Mouse (Mus musculus) right cerebral cortex, adult 18-20 months (tissue): Measurements from ENCODE around the gene Gpr107.

Source experiments
- DNase-seq: peaks from one replicate; pipeline ENCODE4 v3.0.0; 2022; ENCODE audit warnings: mixed read lengths

Gpr107 gene

GRCm38 (mm10) chr2:31127899-31128298 lies 24.2 kb upstream of the Gpr107 start:
- no peak for DNase-seq

- DNase-seq: no peak
Measured at GRCm38 (mm10) chr2:31129742-31130518, 22.2 kb upstream of the Gpr107 start.

- no peak for DNase-seq
Measured at GRCm38 (mm10) chr2:31130815-31131299, 21.3 kb upstream of the Gpr107 start.

- no peak for DNase-seq
Measured at GRCm38 (mm10) chr2:31132682-31133081, 19.4 kb upstream of the Gpr107 start.

GRCm38 (mm10) chr2:31133981-31134380 lies 18.1 kb upstream of the Gpr107 start:
- DNase-seq: no peak

GRCm38 (mm10) chr2:31135512-31135931 lies 16.6 kb upstream of the Gpr107 start:
- DNase-seq: no peak

GRCm38 (mm10) chr2:31136338-31136737 lies 15.8 kb upstream of the Gpr107 start:
- no peak for DNase-seq

GRCm38 (mm10) chr2:31137018-31137590 lies 15.0 kb upstream of the Gpr107 start:
- no peak for DNase-seq

GRCm38 (mm10) chr2:31139174-31139632 lies 12.9 kb upstream of the Gpr107 start:
- DNase-seq: no peak

- no peak for DNase-seq
Measured at GRCm38 (mm10) chr2:31139991-31140771, 11.9 kb upstream of the Gpr107 start.

GRCm38 (mm10) chr2:31140772-31141073 lies 11.4 kb upstream of the Gpr107 start:
- DNase-seq: peak; percentile 24

- DNase-seq: peak; percentile 33
Measured at GRCm38 (mm10) chr2:31141074-31141866, 10.8 kb upstream of the Gpr107 start.

- DNase-seq: peak; percentile 90
Measured at GRCm38 (mm10) chr2:31141867-31142454, 10.2 kb upstream of the Gpr107 start, which contains the start of gene Fnbp1. Fnbp1 (minus strand) TSS chr2:31142008.

- peak; percentile 38 for DNase-seq
Measured at GRCm38 (mm10) chr2:31142505-31142904, 9.6 kb upstream of the Gpr107 start.

- DNase-seq: no peak
Measured at GRCm38 (mm10) chr2:31143326-31143725, 8.8 kb upstream of the Gpr107 start.

- no peak for DNase-seq
Measured at GRCm38 (mm10) chr2:31143768-31144695, 8.1 kb upstream of the Gpr107 start.

- no peak for DNase-seq
Measured at GRCm38 (mm10) chr2:31144901-31145300, 7.2 kb upstream of the Gpr107 start.

- DNase-seq: no peak
Measured at GRCm38 (mm10) chr2:31147054-31147453, 5.1 kb upstream of the Gpr107 start.

- DNase-seq: no peak
Measured at GRCm38 (mm10) chr2:31150762-31151161, 1.4 kb upstream of the Gpr107 start.

- no peak for DNase-seq
Measured at GRCm38 (mm10) chr2:31156846-31157245, 4.7 kb downstream of the Gpr107 start.
